Mouse (Mus musculus): ENCODE measurements around the gene Rpl18.

GRCm38 (mm10) chr7:45748110-45748509, 32.9 kb downstream of the Rpl18 start:
- TF ChIP-seq CTCF (IDR thresholded peaks at IDR 0.05; ENCODE audit: insufficient read depth, low read length) (no peak), POLR2A (IDR thresholded peaks at IDR 0.05; ENCODE audit: borderline replicate concordance, extremely low read depth, low read depth, low read length) (no peak)

All from lung, adult 2 months (tissue).